Mouse (Mus musculus) neutrophil, adult 59 days (primary cell): ENCODE measurements around the gene Trappc10. TPM values are rescaled to one million over a fixed set of nuclear protein-coding genes. Genes with fewer than 3 reads are reported as not detected.

Source experiments
- total RNA-seq, 2 experiments: library from RNA; stranded (reverse); gene quantifications; 1 replicate in 1 of 2; 2 replicates in 1 of 2; pipeline ENCODE4 v1.2.4; 2023

The Trappc10 gene
- 10 to 100 TPM; 55.0 to 61.2 TPM for total RNA-seq

GRCm38 (mm10) chr10:78244438-78245224 is at the start of gene Trappc10:
Gene Trappc10 (minus strand): TSS chr10:78244641.

DNA sequence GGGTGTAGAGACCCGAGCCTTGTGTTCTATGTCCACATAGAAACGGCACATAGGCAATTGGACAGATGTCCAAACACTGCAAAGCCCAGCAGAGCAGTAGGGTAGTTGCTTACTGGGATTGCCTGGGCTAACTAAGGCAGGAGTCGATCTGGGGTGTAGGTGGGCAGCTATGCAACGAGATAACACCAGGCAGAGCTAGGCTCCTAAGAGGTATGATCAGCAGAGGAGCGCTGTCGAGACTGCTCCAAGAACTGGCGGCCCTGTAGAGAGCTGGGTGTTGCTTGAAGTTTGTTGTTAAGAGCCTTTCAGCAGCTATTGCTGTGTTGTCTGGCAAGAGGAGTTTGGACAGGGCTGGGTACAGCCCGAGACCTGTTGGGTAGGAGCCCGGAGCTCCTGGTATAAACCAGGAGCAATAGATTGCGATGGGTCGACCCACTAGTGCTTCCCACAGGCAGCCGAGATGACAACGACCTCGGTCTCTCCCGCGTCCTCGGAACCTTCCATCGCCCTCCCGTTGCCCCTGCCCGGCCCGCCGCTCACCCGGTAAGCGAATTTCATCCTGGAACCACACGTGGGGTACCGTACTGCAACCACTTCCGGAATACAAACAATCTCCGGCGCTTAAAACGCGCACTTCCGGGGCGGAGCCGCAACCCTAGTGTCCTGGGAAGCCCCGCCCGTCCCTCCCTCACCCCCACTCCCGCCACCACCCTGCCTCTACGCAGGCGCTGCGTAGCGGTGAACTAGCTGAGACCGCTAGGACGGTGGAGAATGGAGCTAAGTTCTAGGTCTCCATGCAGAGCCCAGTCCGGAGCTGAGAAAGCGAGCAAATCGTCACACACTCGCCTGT is 59.7 kb downstream of the Trappc10 start, which contains the start of gene Pwp2:
TSS of gene Pwp2 (minus strand) at position 619 of the 850 bp plus-strand sequence.

GRCm38 (mm10) chr10:78169281-78170042 is 75.0 kb downstream of the Trappc10 start, which contains the start of gene D10Jhu81e:
Gene D10Jhu81e (minus strand): TSS chr10:78169782.

Other genes starting within 250 kb of the Trappc10 start
- gene Pfkl, start 234.6 kb downstream of the Trappc10 start, total RNA-seq = 10 to 100 TPM; 30.5 to 37.9 TPM
- gene Dnmt3l, start 202.7 kb downstream of the Trappc10 start, total RNA-seq = 1 to 10 TPM; 2.0 to 4.1 TPM
- gene Aire, start 201.0 kb downstream of the Trappc10 start, total RNA-seq = under 1 TPM in 1 of 2 experiments, not detected in 1; 0.22 TPM
- 10 to 100 TPM; 47.1 to 50.3 TPM for gene Icosl, start 175.3 kb downstream of the Trappc10 start, total RNA-seq
- gene D10Jhu81e, start 74.9 kb downstream of the Trappc10 start, total RNA-seq = 10 to 100 TPM; 21.4 to 22.7 TPM
- 1 to 10 TPM; 5.6 TPM for gene Pwp2, start 59.5 kb downstream of the Trappc10 start, total RNA-seq
- 1 to 10 TPM; 3.5 to 5.2 TPM for gene Agpat3, start 107.8 kb upstream of the Trappc10 start, total RNA-seq
- gene Rrp1, start 168.4 kb upstream of the Trappc10 start, total RNA-seq = 100 to 1,000 TPM; 119 to 120 TPM
- gene Cstb, start 181.0 kb upstream of the Trappc10 start, total RNA-seq = 100 to 1,000 TPM in 1 of 2 experiments, 10 to 100 TPM in 1; 92.4 to 103 TPM
- gene Pdxk, start 220.3 kb upstream of the Trappc10 start, total RNA-seq = 10 to 100 TPM; 11.6 to 17.9 TPM